Mouse (Mus musculus): ENCODE data around the gene Olfr702. TPM values are rescaled to one million over a fixed set of nuclear protein-coding genes. Genes with fewer than 3 reads are reported as not detected.

Gene Olfr702
- polyA plus RNA-seq, 1 experiment from 2014 or later = not detected

- DNase-seq (ENCODE audit: low spot score) (no peak), ATAC-seq (ENCODE audit: insufficient read depth, low FRiP score, low TSS enrichment) (no peak)
- H3K27ac ChIP-seq (ENCODE audit: low read depth, low read length) = no peak overlapping the region
- no peak overlapping the region for H3K9ac ChIP-seq (ENCODE audit: low read length)
- no peaks in the 10 kb centered on the region for H3K36me3 ChIP-seq (ENCODE audit: control insufficient read depth, insufficient read depth, low read length)
- no peak overlapping the region for H3K4me2 ChIP-seq (ENCODE audit: low read depth)
- H3K4me1 ChIP-seq (ENCODE audit: control insufficient read depth, insufficient read depth, low read length) = no peaks in the 10 kb centered on the region
- no peak overlapping the region for H3K4me3 ChIP-seq (ENCODE audit: low read depth, low read length)
- H3K9me3 ChIP-seq (ENCODE audit: control insufficient read depth, low read length) = no peaks in the 10 kb centered on the region
- no peaks in the 10 kb centered on the region for H3K27me3 ChIP-seq (ENCODE audit: control insufficient read depth, insufficient read depth, low read length)
Observed at GRCm38 (mm10) chr7:106788330-106788729, 45.4 kb downstream of the Olfr702 start.

Other genes starting within 250 kb of the Olfr702 start
- not detected in 2 replicates for gene Olfr693, start 153.3 kb downstream of the Olfr702 start, polyA plus RNA-seq (2014; fragmentation: Nextera tagmentation; extraction: Ambion mirVana)
- not detected in 2 replicates for gene Olfr694, start 142.1 kb downstream of the Olfr702 start, polyA plus RNA-seq (2014; fragmentation: Nextera tagmentation; extraction: Ambion mirVana)
- not detected in 2 replicates for gene Olfr695, start 117.5 kb downstream of the Olfr702 start, polyA plus RNA-seq (2014; fragmentation: Nextera tagmentation; extraction: Ambion mirVana)
- gene Olfr697, start 91.5 kb downstream of the Olfr702 start, polyA plus RNA-seq (2014; fragmentation: Nextera tagmentation; extraction: Ambion mirVana) = not detected in 2 replicates
- not detected in 2 replicates for gene Olfr698, start 78.5 kb downstream of the Olfr702 start, polyA plus RNA-seq (2014; fragmentation: Nextera tagmentation; extraction: Ambion mirVana)
- gene Olfr699, start 40.7 kb downstream of the Olfr702 start, polyA plus RNA-seq (2014; fragmentation: Nextera tagmentation; extraction: Ambion mirVana) = not detected in 2 replicates
- gene Olfr700, start 25.1 kb downstream of the Olfr702 start, polyA plus RNA-seq (2014; fragmentation: Nextera tagmentation; extraction: Ambion mirVana) = not detected in 2 replicates
- not detected in 2 replicates for gene Olfr701, start 19.8 kb downstream of the Olfr702 start, polyA plus RNA-seq (2014; fragmentation: Nextera tagmentation; extraction: Ambion mirVana)
- gene Olfr703, start 9.5 kb upstream of the Olfr702 start, polyA plus RNA-seq (2014; fragmentation: Nextera tagmentation; extraction: Ambion mirVana) = not detected in 2 replicates
- gene Olfr704, start 29.3 kb upstream of the Olfr702 start, polyA plus RNA-seq (2014; fragmentation: Nextera tagmentation; extraction: Ambion mirVana) = not detected in 2 replicates
- not detected in 2 replicates for gene Olfr705, start 43.0 kb upstream of the Olfr702 start, polyA plus RNA-seq (2014; fragmentation: Nextera tagmentation; extraction: Ambion mirVana)
- not detected in 2 replicates for gene Olfr706, start 54.3 kb upstream of the Olfr702 start, polyA plus RNA-seq (2014; fragmentation: Nextera tagmentation; extraction: Ambion mirVana)
- gene Olfr707, start 67.3 kb upstream of the Olfr702 start, polyA plus RNA-seq (2014; fragmentation: Nextera tagmentation; extraction: Ambion mirVana) = not detected in 2 replicates
- gene Olfr1532-ps1, start 74.1 kb upstream of the Olfr702 start, polyA plus RNA-seq (2014; fragmentation: Nextera tagmentation; extraction: Ambion mirVana) = not detected in 2 replicates
- not detected in 2 replicates for gene Olfr709-ps1, start 98.3 kb upstream of the Olfr702 start, polyA plus RNA-seq (2014; fragmentation: Nextera tagmentation; extraction: Ambion mirVana)
- not detected in 2 replicates for gene Olfr710, start 114.4 kb upstream of the Olfr702 start, polyA plus RNA-seq (2014; fragmentation: Nextera tagmentation; extraction: Ambion mirVana)
- not detected in 2 replicates for gene Olfr6, start 130.0 kb upstream of the Olfr702 start, polyA plus RNA-seq (2014; fragmentation: Nextera tagmentation; extraction: Ambion mirVana)
- not detected in 2 replicates for gene Olfr711, start 141.6 kb upstream of the Olfr702 start, polyA plus RNA-seq (2014; fragmentation: Nextera tagmentation; extraction: Ambion mirVana)
- not detected in 2 replicates for gene Olfr2, start 172.2 kb upstream of the Olfr702 start, polyA plus RNA-seq (2014; fragmentation: Nextera tagmentation; extraction: Ambion mirVana)
- gene Olfr713, start 197.3 kb upstream of the Olfr702 start, polyA plus RNA-seq (2014; fragmentation: Nextera tagmentation; extraction: Ambion mirVana) = not detected in 2 replicates
- gene Olfr714, start 237.1 kb upstream of the Olfr702 start, polyA plus RNA-seq (2014; fragmentation: Nextera tagmentation; extraction: Ambion mirVana) = not detected in 2 replicates